Mouse (Mus musculus) Patski (cell line): ENCODE data around the gene Cers6. TPM values are rescaled to one million over a fixed set of nuclear protein-coding genes. Genes with fewer than 3 reads are reported as not detected.

Experiments
- ATAC-seq: fragments of 100-300 bp; one replicate; pipeline ENCODE4 v1.8.0; 2021
- CTCF ChIA-PET: fragments of 350-600 bp; sonication (Branson Sonifier 250); formaldehyde crosslinking; loops from one replicate; lab custom pipeline; 2022; ENCODE audit warnings: inconsistent platforms; lab: Charles Lee
- POLR2A ChIA-PET: fragments of 350-600 bp; sonication (Branson Sonifier 250); formaldehyde crosslinking; loops from one replicate; lab custom pipeline; 2022; ENCODE audit warnings: antibody characterized with exemption, inconsistent platforms; lab: Charles Lee
- DNase-seq: peaks from one replicate; pipeline ENCODE4 v3.0.0-alpha.2; 2011; ENCODE audit warnings: low read depth, low spot score
- H3K27me3 ChIP-seq: fragments of 371-371 bp; one replicate; pipeline ENCODE4 v1.5.1; 2021
- CTCF ChIP-seq: fragments of 100-300 bp; IDR thresholded peaks from one replicate; pipeline ENCODE4 v1.5.1; 2021
- in situ Hi-C: fragments of 300-500 bp; cut with MboI; formaldehyde crosslinking; loops from 3 replicates; pipeline ENCODE4 v1.11.1; 2018; ENCODE audit warnings: low pct_unique_long_range_greater_than_20kb, mixed read lengths
- polyA plus RNA-seq: library from polyadenylated mRNA; unstranded; gene quantifications from one replicate; pipeline ENCODE4 v1.2.3, GENCODE M21; 2021

The Cers6 gene
- 24.8 TPM for polyA plus RNA-seq

- no peak for TF ChIP-seq CTCF
- no peak for DNase-seq
- in situ Hi-C loops = loop anchor here (5.0 kb wide), 2 partner anchors 91 to 186 kb away; no protein-coding TSS in a partner anchor
- ChIA-PET POLR2A (no interaction called here), CTCF (interaction anchor here (0.6 kb wide), 1 partner anchor 193 kb away, joined by 3 read pairs; no protein-coding TSS in a partner anchor)
- ATAC-seq = peak; percentile 98
- H3K27me3 ChIP-seq = no peaks in the 10 kb centered on the region
These were observed at the start of gene Cers6 for GRCm38 (mm10) chr2:68860904-68861685. Cers6 (plus strand) TSS chr2:68861441.

- TF ChIP-seq CTCF = no peak
- ATAC-seq (no peak), DNase-seq (no peak)
- in situ Hi-C loops = no loop called here
- ChIA-PET POLR2A (no interaction called here), CTCF (no interaction called here)
- H3K27me3 ChIP-seq = no peaks in the 10 kb centered on the region
These were observed 46.8 kb upstream of the Cers6 start for GRCm38 (mm10) chr2:68814409-68814808.

GRCm38 (mm10) chr2:68819040-68819439 lies 42.2 kb upstream of the Cers6 start:
- in situ Hi-C loops = no loop called here
- DNase-seq (no peak), ATAC-seq (no peak)
- ChIA-PET POLR2A (no interaction called here), CTCF (no interaction called here)
- no peak for TF ChIP-seq CTCF
- no peaks in the 10 kb centered on the region for H3K27me3 ChIP-seq

- no peak for DNase-seq
- TF ChIP-seq CTCF = peak; percentile 52
- no peak for ATAC-seq
- CTCF ChIA-PET = interaction anchor here (0.8 to 1.4 kb wide), 6 partner anchors 10 to 239 kb away, joined by 3 to 4 read pairs (median 3); no protein-coding TSS in a partner anchor
- H3K27me3 ChIP-seq = no peaks in the 10 kb centered on the region
- POLR2A ChIA-PET = interaction anchor here (0.9 kb wide), 1 partner anchor 11 kb away, joined by 3 read pairs; no protein-coding TSS in a partner anchor
- in situ Hi-C loops = no loop called here
These were observed 38.9 kb upstream of the Cers6 start for GRCm38 (mm10) chr2:68822152-68822887.

GRCm38 (mm10) chr2:68825326-68826020 lies 35.8 kb upstream of the Cers6 start:
- DNase-seq = no peak

GRCm38 (mm10) chr2:68843330-68843729 lies 17.9 kb upstream of the Cers6 start:
- in situ Hi-C loops = no loop called here
- ChIA-PET POLR2A (no interaction called here), CTCF (no interaction called here)
- DNase-seq (no peak), ATAC-seq (no peak)
- no peaks in the 10 kb centered on the region for H3K27me3 ChIP-seq
- no peak for TF ChIP-seq CTCF

More at GRCm38 (mm10) chr2:68825326-68826020, 35.8 kb upstream of the Cers6 start:
- in situ Hi-C loops = no loop called here
- TF ChIP-seq CTCF = no peak
- POLR2A ChIA-PET = interaction anchor here (0.7 kb wide), 1 partner anchor 13 kb away, joined by 4 read pairs; no protein-coding TSS in a partner anchor
- CTCF ChIA-PET = interaction anchor here (1.5 kb wide), 1 partner anchor 217 kb away, joined by 3 read pairs; no protein-coding TSS in a partner anchor
- no peak for ATAC-seq
- no peaks in the 10 kb centered on the region for H3K27me3 ChIP-seq

GRCm38 (mm10) chr2:68844530-68844929 lies 16.7 kb upstream of the Cers6 start:
- CTCF ChIA-PET = interaction anchor here (0.8 kb wide), 1 partner anchor 199 kb away, joined by 3 read pairs; no protein-coding TSS in a partner anchor
- ATAC-seq = peak; percentile 92
- DNase-seq = no peak
- no peaks in the 10 kb centered on the region for H3K27me3 ChIP-seq
- POLR2A ChIA-PET = no interaction called here
- no peak for TF ChIP-seq CTCF
- in situ Hi-C loops = no loop called here

- in situ Hi-C loops = no loop called here
- no peaks in the 10 kb centered on the region for H3K27me3 ChIP-seq
- DNase-seq = no peak
- ChIA-PET POLR2A (no interaction called here), CTCF (interaction anchor here (0.8 kb wide), 1 partner anchor 199 kb away, joined by 3 read pairs; no protein-coding TSS in a partner anchor)
- ATAC-seq = peak; percentile 39
- TF ChIP-seq CTCF = no peak
These were observed 16.1 kb upstream of the Cers6 start for GRCm38 (mm10) chr2:68845002-68845740.

GRCm38 (mm10) chr2:68860391-68860790 lies 850 bp upstream of the Cers6 start:
- ATAC-seq (no peak), DNase-seq (no peak)
- no peak for TF ChIP-seq CTCF
- ChIA-PET CTCF (no interaction called here), POLR2A (no interaction called here)
- in situ Hi-C loops = loop anchor here (5.0 kb wide), 2 partner anchors 92 to 187 kb away; no protein-coding TSS in a partner anchor
- no peaks in the 10 kb centered on the region for H3K27me3 ChIP-seq
